ENCODE assay signal across 16 mouse cellular contexts in genomic region chr2:154764828-154765497, GRCm38 (mm10). TPM values are rescaled to one million over a fixed set of nuclear protein-coding genes. Genes with fewer than 3 reads are reported as not detected.
DNase-seq lines count a peak whose midpoint lies in the region; ATAC-seq and TF ChIP-seq lines count a peak whose summit lies in the region.
"Had no signal": no experiment of that assay in that cellular context is flagged by ENCODE, and none has a peak within 500 bp of the region (broad histone marks: within the 10 kb centered on the region; RNA-seq: fewer than 3 reads in every experiment).

No protein-coding gene starts in this region.

- no peak overlapping the region for H3K4me2 ChIP-seq in hindbrain, postnatal 0 days (ENCODE audit: low read depth, low read length)
- H3K4me2 ChIP-seq in hindbrain, embryonic 14.5 days (replicated peaks): no peak overlapping the region
- peak overlapping the region; percentile 55 for H3K4me2 ChIP-seq in liver, embryonic 15.5 days
- H3K4me2 ChIP-seq in forebrain, embryonic 12.5 days: no peak overlapping the region

- no peaks in the 10 kb centered on the region for H3K27me3 ChIP-seq in hindbrain, postnatal 0 days (ENCODE audit: insufficient read depth, low read length)
- H3K27me3 ChIP-seq in hindbrain, embryonic 14.5 days (ENCODE audit: control insufficient read depth, insufficient read depth, low read length): no peaks in the 10 kb centered on the region
- H3K27me3 ChIP-seq in liver, embryonic 15.5 days: no peaks in the 10 kb centered on the region
- 0 out of 2 replicates have a peak, but pooled peaks cover 3% of the 10 kb centered on the region for H3K27me3 ChIP-seq in forebrain, embryonic 12.5 days

- H3K4me3 ChIP-seq in hindbrain, postnatal 0 days (ENCODE audit: low read length): no peak overlapping the region
- H3K4me3 ChIP-seq in hindbrain, embryonic 14.5 days (replicated peaks; ENCODE audit: low read length): no peak overlapping the region
- peak overlapping the region; percentile 9; the same call in 1 of the 2 replicates for H3K4me3 ChIP-seq in liver, embryonic 15.5 days (replicated peaks)
- no peak overlapping the region for H3K4me3 ChIP-seq in forebrain, embryonic 12.5 days (replicated peaks)

- no peak for ATAC-seq in hindbrain, postnatal 0 days
- ATAC-seq in hindbrain, embryonic 14.5 days (ENCODE audit: low FRiP score): no peak
- peak; percentile 96 for ATAC-seq in liver, embryonic 15.5 days (ENCODE audit: insufficient read depth)
- ATAC-seq in forebrain, embryonic 12.5 days (ENCODE audit: low FRiP score): no peak
- ATAC-seq: hindbrain, embryonic 16.5 days had no signal

- no peak overlapping the region for H3K9ac ChIP-seq in hindbrain, postnatal 0 days (replicated peaks; ENCODE audit: low read length)
- H3K9ac ChIP-seq in hindbrain, embryonic 14.5 days: no peak overlapping the region
- peak overlapping the region; percentile 33 for H3K9ac ChIP-seq in liver, embryonic 15.5 days
- no peak overlapping the region for H3K9ac ChIP-seq in forebrain, embryonic 12.5 days

- no peaks in the 10 kb centered on the region for H3K9me3 ChIP-seq in hindbrain, postnatal 0 days (ENCODE audit: low read length)
- no peaks in the 10 kb centered on the region for H3K9me3 ChIP-seq in hindbrain, embryonic 14.5 days (ENCODE audit: control insufficient read depth, low read length)
- H3K9me3 ChIP-seq in liver, embryonic 15.5 days (replicated peaks): no peaks in the 10 kb centered on the region
- H3K9me3 ChIP-seq in forebrain, embryonic 12.5 days: peaks cover 4% of the 10 kb centered on the region; the same call in 1 of the 2 replicates

- WGBS in hindbrain, postnatal 0 days: 86% methylated on average over 9 of the region's 9 CpGs
- 87% methylated on average over 9 of the region's 9 CpGs for WGBS in hindbrain, embryonic 14.5 days
- 54% methylated on average over 9 of the region's 9 CpGs for WGBS in liver, embryonic 15.5 days (ENCODE audit: insufficient replicate concordance)
- 85% methylated on average over 9 of the region's 9 CpGs for WGBS in forebrain, embryonic 12.5 days

- no peak overlapping the region for H3K27ac ChIP-seq in hindbrain, postnatal 0 days
- no peak overlapping the region for H3K27ac ChIP-seq in hindbrain, embryonic 14.5 days
- H3K27ac ChIP-seq in liver, embryonic 15.5 days (replicated peaks): peak overlapping the region; percentile 91
- H3K27ac ChIP-seq in forebrain, embryonic 12.5 days: no peak overlapping the region

- H3K4me1 ChIP-seq in hindbrain, postnatal 0 days (ENCODE audit: insufficient read depth, low read length): no peaks in the 10 kb centered on the region
- no peaks in the 10 kb centered on the region; the same call in 1 of the 2 replicates for H3K4me1 ChIP-seq in hindbrain, embryonic 14.5 days (replicated peaks; ENCODE audit: control insufficient read depth, insufficient read depth, low read length)
- H3K4me1 ChIP-seq in liver, embryonic 15.5 days (replicated peaks): peaks cover 62% of the 10 kb centered on the region
- no peaks in the 10 kb centered on the region for H3K4me1 ChIP-seq in forebrain, embryonic 12.5 days

- H3K36me3 ChIP-seq in hindbrain, postnatal 0 days (ENCODE audit: insufficient read depth, low read length): no peaks in the 10 kb centered on the region
- H3K36me3 ChIP-seq in hindbrain, embryonic 14.5 days (replicated peaks; ENCODE audit: control insufficient read depth, insufficient read depth): no peaks in the 10 kb centered on the region
- H3K36me3 ChIP-seq in liver, embryonic 15.5 days (replicated peaks): no peaks in the 10 kb centered on the region
- H3K36me3 ChIP-seq in forebrain, embryonic 12.5 days (replicated peaks): no peaks in the 10 kb centered on the region

- TF ChIP-seq CTCF in hindbrain, postnatal 0 days (IDR thresholded peaks at IDR 0.05; ENCODE audit: low read depth): peak; percentile 19

- no peak for DNase-seq in hindbrain, postnatal 0 days (ENCODE audit: low spot score)
- no peak for DNase-seq in hindbrain, embryonic 14.5 days (ENCODE audit: low spot score)
- peak; percentile 39 for DNase-seq in A20 (ENCODE audit: low read depth, low spot score)
- peak; percentile 72 for DNase-seq in c-Kit-positive CD71-positive TER-119-negative erythroid progenitor cells, embryonic 14.5 days (ENCODE audit: low read depth)
- DNase-seq in testis, postnatal 10 days (ENCODE audit: low spot score): no peak
- no peak for DNase-seq in right cerebral cortex, postnatal 14 days
- DNase-seq: adrenal gland, postnatal 10 days; cerebellum, adult 9-11 months; gastrocnemius, postnatal 25 days had no signal

RNA-seq across cellular contexts. Expression of gene Gm14214, which starts 4.9 kb away (rescaled TPM):
- total RNA-seq in hindbrain, postnatal 0 days (2014; rRNA removed): not detected in 2 replicates
- not detected in 2 replicates for polyA plus RNA-seq in hindbrain, postnatal 0 days (2015; fragmentation: Nextera tagmentation; extraction: Ambion mirVana)
- not detected in 2 replicates for polyA plus RNA-seq in hindbrain, embryonic 14.5 days (2014; fragmentation: Nextera tagmentation; extraction: Ambion mirVana)
- polyA plus RNA-seq in liver, embryonic 15.5 days (2015; fragmentation: Nextera tagmentation; extraction: Ambion mirVana): not detected in 2 replicates
- polyA plus RNA-seq in forebrain, embryonic 12.5 days (2016; fragmentation: Nextera tagmentation; extraction: Ambion mirVana): not detected in 2 replicates
- total RNA-seq: adrenal gland, postnatal 10 days; ES-E14; gastrocnemius, postnatal 25 days; left cerebral cortex, adult 18-20 months; neutrophil, adult 5-6 weeks had no signal
- polyA plus RNA-seq: hindbrain, embryonic 16.5 days; testis, adult 2 months had no signal

RNA-seq across cellular contexts. Expression of gene Raly, which starts 25.9 kb away (rescaled TPM):
- 180 and 199 TPM in 2 replicates for total RNA-seq in hindbrain, postnatal 0 days (2014; rRNA removed)
- 22.4 and 25.5 TPM in 2 replicates for polyA plus RNA-seq in hindbrain, postnatal 0 days (2015; fragmentation: Nextera tagmentation; extraction: Ambion mirVana)
- 36.2 and 41.0 TPM in 2 replicates for polyA plus RNA-seq in hindbrain, embryonic 14.5 days (2014; fragmentation: Nextera tagmentation; extraction: Ambion mirVana)
- polyA plus RNA-seq in liver, embryonic 15.5 days (2015; fragmentation: Nextera tagmentation; extraction: Ambion mirVana): 23.6 and 24.9 TPM in 2 replicates
- polyA plus RNA-seq in forebrain, embryonic 12.5 days (2016; fragmentation: Nextera tagmentation; extraction: Ambion mirVana): 35.1 and 45.9 TPM in 2 replicates

RNA-seq across cellular contexts. Expression of gene a, which starts 26.2 kb away (rescaled TPM):
- total RNA-seq in hindbrain, postnatal 0 days (2014; rRNA removed): 1.3 TPM in 1 of 2 replicates, not detected in the other
- polyA plus RNA-seq in hindbrain, postnatal 0 days (2015; fragmentation: Nextera tagmentation; extraction: Ambion mirVana): 0.85 and 1.6 TPM in 2 replicates
- polyA plus RNA-seq in hindbrain, embryonic 14.5 days (2014; fragmentation: Nextera tagmentation; extraction: Ambion mirVana): 0.93 and 1.3 TPM in 2 replicates
- polyA plus RNA-seq in liver, embryonic 15.5 days (2015; fragmentation: Nextera tagmentation; extraction: Ambion mirVana): 0.32 TPM in 1 of 2 replicates, not detected in the other
- polyA plus RNA-seq in forebrain, embryonic 12.5 days (2016; fragmentation: Nextera tagmentation; extraction: Ambion mirVana): 1.5 and 1.7 TPM in 2 replicates
- total RNA-seq: adrenal gland, postnatal 10 days; gastrocnemius, postnatal 25 days; left cerebral cortex, adult 18-20 months; neutrophil, adult 5-6 weeks had no signal

Comparison
In these comparisons a context has a peak if more than half of its experiments do, and no peak if none do; other contexts are left out.
1. DNase-seq: peak in A20 (single experiment) and c-Kit-positive CD71-positive TER-119-negative erythroid progenitor cells, embryonic 14.5 days (single experiment); none in hindbrain, postnatal 0 days (single experiment), hindbrain, embryonic 14.5 days (single experiment), testis, postnatal 10 days (single experiment) and right cerebral cortex, postnatal 14 days (single experiment).